Mouse (Mus musculus) kidney, embryonic 15.5 days (tissue): ENCODE measurements around the gene Prcc. TPM values are rescaled to one million over a fixed set of nuclear protein-coding genes. Genes with fewer than 3 reads are reported as not detected.

Experiments
- polyA plus RNA-seq: library from polyadenylated mRNA; unstranded; fragments of >200 nt; fragmentation: Nextera tagmentation; extraction: Ambion mirVana; gene quantifications from 2 replicates; pipeline ENCODE4 v1.2.1, GENCODE M21; 2015

The Prcc gene
- polyA plus RNA-seq, 1 experiment from 2014 or later: 16.1 TPM

Other genes with a start within 250 kb of the Prcc start
- 0.66 and 0.84 TPM in 2 replicates for gene Lrrc71, start 137.0 kb downstream of the Prcc start, polyA plus RNA-seq
- gene Ntrk1, start 90.4 kb downstream of the Prcc start, polyA plus RNA-seq: 6.1 and 8.4 TPM in 2 replicates
- gene Insrr, start 88.7 kb downstream of the Prcc start, polyA plus RNA-seq: 1.2 and 1.5 TPM in 2 replicates
- 40.8 and 51.0 TPM in 2 replicates for gene Pear1, start 61.3 kb downstream of the Prcc start, polyA plus RNA-seq
- 0.09 TPM in 1 of 2 replicates, not detected in the other for gene Sh2d2a, start 38.9 kb downstream of the Prcc start, polyA plus RNA-seq
- 221 and 234 TPM in 2 replicates for gene Hdgf, start 20.7 kb upstream of the Prcc start, polyA plus RNA-seq
- 85.4 TPM in 2 replicates for gene Mrpl24, start 33.9 kb upstream of the Prcc start, polyA plus RNA-seq
- gene Isg20l2, start 44.7 kb upstream of the Prcc start, polyA plus RNA-seq: 62.5 and 64.3 TPM in 2 replicates
- gene Rrnad1, start 45.1 kb upstream of the Prcc start, polyA plus RNA-seq: 17.7 and 23.0 TPM in 2 replicates
- gene Crabp2, start 63.1 kb upstream of the Prcc start, polyA plus RNA-seq: 81.1 and 82.3 TPM in 2 replicates
- 31.1 and 34.6 TPM in 2 replicates for gene Nes, start 85.5 kb upstream of the Prcc start, polyA plus RNA-seq
- 0.17 and 0.33 TPM in 2 replicates for gene Bcan, start 114.6 kb upstream of the Prcc start, polyA plus RNA-seq
- 0.12 and 0.23 TPM in 2 replicates for gene Hapln2, start 142.0 kb upstream of the Prcc start, polyA plus RNA-seq
- 38.2 and 45.4 TPM in 2 replicates for gene Gpatch4, start 157.5 kb upstream of the Prcc start, polyA plus RNA-seq
- gene Naxe, start 172.9 kb upstream of the Prcc start, polyA plus RNA-seq: 164 and 174 TPM in 2 replicates
- gene Ttc24, start 192.7 kb upstream of the Prcc start, polyA plus RNA-seq: not detected in 2 replicates
- 18.5 and 22.1 TPM in 2 replicates for gene Iqgap3, start 196.4 kb upstream of the Prcc start, polyA plus RNA-seq